8 mouse cellular contexts compared by ENCODE assay signal in the genomic region with DNA sequence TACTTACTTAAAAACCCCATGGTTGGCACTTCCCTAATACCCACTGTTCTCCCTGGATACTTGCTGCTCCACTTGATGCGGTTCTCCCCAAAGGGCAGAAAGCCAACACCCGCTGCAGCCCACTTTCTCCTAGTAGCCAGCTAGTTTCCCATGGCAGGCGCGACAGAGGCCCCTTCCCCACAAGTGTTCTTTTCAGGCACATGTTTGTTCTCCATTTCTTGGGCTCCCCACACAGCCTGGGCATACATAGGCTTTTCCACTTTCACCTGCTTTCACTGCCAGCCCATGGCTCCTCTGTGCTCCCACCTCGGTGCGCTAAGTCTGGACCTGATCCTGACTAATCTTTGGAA. TPM values are rescaled to one million over a fixed set of nuclear protein-coding genes. Genes with fewer than 3 reads are reported as not detected.
DNase-seq lines count a peak whose midpoint lies in the region; ATAC-seq lines count a peak whose summit lies in the region.

No protein-coding gene starts in this region.

- DNase-seq in layer of hippocampus, postnatal 10 days (ENCODE audit: low spot score in 2 of 2), result peak; percentile 21 to 43
- no peak for DNase-seq in layer of hippocampus, adult 9-11 months
- no peak for DNase-seq in embryonic facial prominence, embryonic 14.5 days (ENCODE audit: low spot score)
- DNase-seq in hindbrain, embryonic 14.5 days (ENCODE audit: low spot score), result no peak
- no peak for DNase-seq in embryo, embryonic 10 days (ENCODE audit: low spot score)
- no peak for DNase-seq in lung, postnatal 10 days
- DNase-seq in urinary bladder, postnatal 36 days (ENCODE audit: low spot score in 2 of 2), result no peak

- H3K27me3 ChIP-seq in embryonic facial prominence, embryonic 14.5 days (replicated peaks; ENCODE audit: control insufficient read depth, insufficient read depth, low read length), result peaks cover 29% of the 10 kb centered on the region
- H3K27me3 ChIP-seq in hindbrain, embryonic 14.5 days (ENCODE audit: control insufficient read depth, insufficient read depth, low read length), result no peaks in the 10 kb centered on the region
- no peaks in the 10 kb centered on the region for H3K27me3 ChIP-seq in midbrain, embryonic 16.5 days (ENCODE audit: control insufficient read depth, insufficient read depth, low read depth, low read length)

- no peaks in the 10 kb centered on the region for H3K9me3 ChIP-seq in embryonic facial prominence, embryonic 14.5 days (ENCODE audit: control insufficient read depth, low read length)
- no peaks in the 10 kb centered on the region for H3K9me3 ChIP-seq in hindbrain, embryonic 14.5 days (ENCODE audit: control insufficient read depth, low read length)
- no peaks in the 10 kb centered on the region for H3K9me3 ChIP-seq in midbrain, embryonic 16.5 days (replicated peaks; ENCODE audit: control insufficient read depth, low read length, poor library complexity, severe bottlenecking)

- no peak overlapping the region for H3K27ac ChIP-seq in embryonic facial prominence, embryonic 14.5 days (replicated peaks; ENCODE audit: low read depth, low read length)
- H3K27ac ChIP-seq in hindbrain, embryonic 14.5 days, result peak overlapping the region; percentile 93
- H3K27ac ChIP-seq in midbrain, embryonic 16.5 days (ENCODE audit: low read length), result peak overlapping the region; percentile 96

- no peaks in the 10 kb centered on the region for H3K36me3 ChIP-seq in embryonic facial prominence, embryonic 14.5 days (ENCODE audit: control insufficient read depth, insufficient read depth, low read length)
- no peaks in the 10 kb centered on the region for H3K36me3 ChIP-seq in hindbrain, embryonic 14.5 days (replicated peaks; ENCODE audit: control insufficient read depth, insufficient read depth)
- H3K36me3 ChIP-seq in midbrain, embryonic 16.5 days (ENCODE audit: control insufficient read depth, insufficient read depth, low read length), result no peaks in the 10 kb centered on the region

- peak overlapping the region; percentile 66 for H3K4me3 ChIP-seq in embryonic facial prominence, embryonic 14.5 days (ENCODE audit: low read depth, low read length)
- H3K4me3 ChIP-seq in hindbrain, embryonic 14.5 days (replicated peaks; ENCODE audit: low read length), result peak overlapping the region; percentile 94
- peak overlapping the region; percentile 74 for H3K4me3 ChIP-seq in midbrain, embryonic 16.5 days (ENCODE audit: low read depth, low read length)

- WGBS in embryonic facial prominence, embryonic 14.5 days, result 9% methylated on average over 6 of the region's 6 CpGs
- 11% methylated on average over 6 of the region's 6 CpGs for WGBS in hindbrain, embryonic 14.5 days
- WGBS in midbrain, embryonic 16.5 days, result 11% methylated on average over 6 of the region's 6 CpGs

- no peak overlapping the region for H3K9ac ChIP-seq in embryonic facial prominence, embryonic 14.5 days (ENCODE audit: low read depth, low read length)
- H3K9ac ChIP-seq in hindbrain, embryonic 14.5 days, result peak overlapping the region; percentile 90
- peak overlapping the region; percentile 96 for H3K9ac ChIP-seq in midbrain, embryonic 16.5 days (ENCODE audit: low read depth, low read length)

- 0 out of 2 replicates have a peak, but pooled peaks cover 3% of the 10 kb centered on the region for H3K4me1 ChIP-seq in embryonic facial prominence, embryonic 14.5 days (ENCODE audit: control insufficient read depth, insufficient read depth, low read length)
- peaks cover 20% of the 10 kb centered on the region for H3K4me1 ChIP-seq in hindbrain, embryonic 14.5 days (replicated peaks; ENCODE audit: control insufficient read depth, insufficient read depth, low read length)
- H3K4me1 ChIP-seq in midbrain, embryonic 16.5 days (ENCODE audit: control insufficient read depth, insufficient read depth, low read length), result peaks cover 22% of the 10 kb centered on the region

- H3K4me2 ChIP-seq in embryonic facial prominence, embryonic 14.5 days (ENCODE audit: low read depth, low read length), result peak overlapping the region; percentile 99
- peak overlapping the region; percentile 72 for H3K4me2 ChIP-seq in hindbrain, embryonic 14.5 days (replicated peaks)
- peak overlapping the region; percentile 78 for H3K4me2 ChIP-seq in midbrain, embryonic 16.5 days (ENCODE audit: low read length)

- ATAC-seq in embryonic facial prominence, embryonic 14.5 days (ENCODE audit: low read depth), result peak; percentile 12; the same call in 1 of the 2 replicates
- ATAC-seq in hindbrain, embryonic 14.5 days (ENCODE audit: low FRiP score), result peak; percentile 19
- peak; percentile 41 for ATAC-seq in midbrain, embryonic 16.5 days

RNA-seq across cellular contexts. Expression of gene Rgs7, which starts 0.8 kb away (rescaled TPM):
- 10 to 100 TPM; 77.4 to 81.6 TPM for total RNA-seq in layer of hippocampus, postnatal 10 days (2021)
- polyA plus RNA-seq in embryonic facial prominence, embryonic 14.5 days (2014; fragmentation: Nextera tagmentation; extraction: Ambion mirVana), result 2.3 and 2.9 TPM in 2 replicates
- polyA plus RNA-seq in hindbrain, embryonic 14.5 days (2014; fragmentation: Nextera tagmentation; extraction: Ambion mirVana), result 49.4 and 56.7 TPM in 2 replicates
- polyA plus RNA-seq in midbrain, embryonic 16.5 days (2015; fragmentation: Nextera tagmentation; extraction: Ambion mirVana), result 42.9 and 44.9 TPM in 2 replicates

Comparison
In these comparisons a context has a peak if more than half of its experiments do, and no peak if none do; other contexts are left out.
1. DNase-seq: peak in layer of hippocampus, postnatal 10 days (2 of 2); none in layer of hippocampus, adult 9-11 months (single experiment), embryonic facial prominence, embryonic 14.5 days (single experiment), hindbrain, embryonic 14.5 days (single experiment), embryo, embryonic 10 days (single experiment), lung, postnatal 10 days (single experiment) and urinary bladder, postnatal 36 days (0 of 2).
2. RNA of gene Rgs7, which starts 0.8 kb away (polyA plus RNA-seq): 49.4 to 56.7 TPM in hindbrain, embryonic 14.5 days and 42.9 to 44.9 TPM in midbrain, embryonic 16.5 days; 2.3 to 2.9 TPM in embryonic facial prominence, embryonic 14.5 days; every median in the first group is over 10 times any median in the second.
3. Peak in every context shown above with its lines, with median percentiles within 50 percentile points of each other: ATAC-seq, H3K4me2 ChIP-seq and H3K4me3 ChIP-seq.